Mouse (Mus musculus) gastrocnemius, postnatal 10 days (tissue): ENCODE measurements around the gene Tagln3. TPM values are rescaled to one million over a fixed set of nuclear protein-coding genes. Genes with fewer than 3 reads are reported as not detected.

Source experiments
- DNase-seq: peaks from one replicate; pipeline ENCODE4 v3.0.0; 2021; ENCODE audit warnings: mixed read lengths
- total RNA-seq, 2 experiments: library from RNA; stranded (reverse); gene quantifications; 2 replicates each; pipeline ENCODE4 v1.2.3; 2021

The Tagln3 gene
- total RNA-seq, 2 experiments from 2014 or later: 0.70 to 0.90 TPM

GRCm38 (mm10) chr16:45720022-45720630, 4.3 kb downstream of the Tagln3 start:
- no peak for DNase-seq

- DNase-seq: no peak
These were observed 6.1 kb downstream of the Tagln3 start for GRCm38 (mm10) chr16:45718296-45718695.

GRCm38 (mm10) chr16:45714489-45715150, 9.8 kb downstream of the Tagln3 start:
- no peak for DNase-seq

- no peak for DNase-seq
These were observed 10.5 kb downstream of the Tagln3 start for GRCm38 (mm10) chr16:45713878-45714277.

- no peak for DNase-seq
These were observed 11.1 kb downstream of the Tagln3 start for GRCm38 (mm10) chr16:45713261-45713660.

GRCm38 (mm10) chr16:45711263-45711662, 13.1 kb downstream of the Tagln3 start:
- no peak for DNase-seq

GRCm38 (mm10) chr16:45699301-45699700, 25.1 kb downstream of the Tagln3 start:
- DNase-seq: no peak

- no peak for DNase-seq
These were observed 26.4 kb downstream of the Tagln3 start for GRCm38 (mm10) chr16:45697996-45698395.

GRCm38 (mm10) chr16:45695445-45696160, 28.8 kb downstream of the Tagln3 start:
- DNase-seq: no peak

GRCm38 (mm10) chr16:45693558-45693957, 30.9 kb downstream of the Tagln3 start, which contains the start of gene Tmprss7:
Tmprss7 (minus strand) TSS chr16:45693658.
- DNase-seq: no peak

- no peak for DNase-seq
These were observed 31.6 kb downstream of the Tagln3 start for GRCm38 (mm10) chr16:45692851-45693250.

- no peak for DNase-seq
These were observed 34.2 kb downstream of the Tagln3 start for GRCm38 (mm10) chr16:45690178-45690577.

- DNase-seq: no peak
These were observed 37.6 kb downstream of the Tagln3 start for GRCm38 (mm10) chr16:45686833-45687232.

- DNase-seq: no peak
These were observed 39.1 kb downstream of the Tagln3 start for GRCm38 (mm10) chr16:45685295-45685694.

GRCm38 (mm10) chr16:45684815-45685214, 39.6 kb downstream of the Tagln3 start:
- DNase-seq: peak; percentile 82

GRCm38 (mm10) chr16:45676462-45676861, 47.9 kb downstream of the Tagln3 start:
- DNase-seq: no peak

GRCm38 (mm10) chr16:45670005-45670404, 54.4 kb downstream of the Tagln3 start:
- DNase-seq: no peak

GRCm38 (mm10) chr16:45668178-45668577, 56.2 kb downstream of the Tagln3 start:
- no peak for DNase-seq

- no peak for DNase-seq
These were observed 58.3 kb downstream of the Tagln3 start for GRCm38 (mm10) chr16:45666136-45666535.

- no peak for DNase-seq
These were observed 62.0 kb downstream of the Tagln3 start for GRCm38 (mm10) chr16:45662381-45662780.
